8 mouse cellular contexts compared by ENCODE assay signal in the genomic region with DNA sequence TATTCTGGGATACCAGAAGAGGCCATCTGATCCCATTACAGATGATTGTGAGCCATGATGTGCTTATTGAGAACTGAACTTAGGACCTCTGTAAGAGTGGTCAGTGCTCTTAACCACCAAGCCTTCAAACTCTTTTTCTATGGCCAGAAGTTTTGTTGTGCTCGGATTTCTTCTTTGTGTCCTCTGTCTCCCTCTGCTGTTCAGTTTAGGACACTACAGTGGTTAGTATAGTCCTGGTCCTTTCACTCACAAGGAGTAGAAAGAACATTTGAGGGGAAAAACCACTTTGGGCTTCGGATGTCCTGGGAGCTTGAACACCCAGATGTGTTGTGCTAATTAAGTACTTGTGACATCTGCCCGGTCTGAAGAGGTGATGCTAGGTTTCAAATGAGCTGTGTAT.
A peak's percentile ranks its signal among the peaks of the same experiment; 100 is the strongest.
DNase-seq lines count a peak whose midpoint lies in the region; ATAC-seq lines count a peak whose summit lies in the region.

No protein-coding gene starts in this region.

- WGBS in hindbrain, embryonic 11.5 days, result 62% methylated on average over 3 of the region's 3 CpGs
- WGBS in hindbrain, embryonic 10.5 days, result 59% methylated on average over 3 of the region's 3 CpGs

- H3K27ac ChIP-seq in hindbrain, embryonic 11.5 days (ENCODE audit: low read depth, low read length), result no peak overlapping the region
- H3K27ac ChIP-seq in hindbrain, embryonic 10.5 days, result no peak overlapping the region

- H3K27me3 ChIP-seq in hindbrain, embryonic 11.5 days (ENCODE audit: control insufficient read depth, insufficient read depth, low read length), result no peaks in the 10 kb centered on the region
- no peaks in the 10 kb centered on the region for H3K27me3 ChIP-seq in hindbrain, embryonic 10.5 days (ENCODE audit: insufficient read depth, poor library complexity, severe bottlenecking)

- no peak overlapping the region for H3K9ac ChIP-seq in hindbrain, embryonic 11.5 days (ENCODE audit: low read depth, low read length)

- no peak for ATAC-seq in hindbrain, embryonic 11.5 days (ENCODE audit: low FRiP score)
- ATAC-seq in cerebellum, adult (ENCODE audit: insufficient number of reproducible peaks, low FRiP score, low TSS enrichment), result no peak
- ATAC-seq in erythroblast, adult 5-6 weeks (replicated peaks; ENCODE audit: low FRiP score, poor library complexity, severe bottlenecking), result no peak

- H3K4me3 ChIP-seq in hindbrain, embryonic 11.5 days (ENCODE audit: low read depth, low read length), result no peak overlapping the region
- H3K4me3 ChIP-seq in hindbrain, embryonic 10.5 days, result no peak overlapping the region

- DNase-seq in hindbrain, embryonic 11.5 days (ENCODE audit: low spot score), result peak; percentile 48
- DNase-seq in hindbrain, embryonic 10.5 days (ENCODE audit: low spot score), result no peak
- DNase-seq in 3T3-L1 (ENCODE audit: low read depth, low spot score) (peak; percentile 38), NIH3T3 (ENCODE audit: low read depth) (peak; percentile 31), MN1 (ENCODE audit: low spot score) (no peak)
- peak; percentile 1 for DNase-seq in induced T-regulatory cell, adult 2 months (ENCODE audit: low read depth)

- H3K4me2 ChIP-seq in hindbrain, embryonic 11.5 days (replicated peaks; ENCODE audit: low read depth, low read length), result no peak overlapping the region

- H3K4me1 ChIP-seq in hindbrain, embryonic 11.5 days (replicated peaks; ENCODE audit: control insufficient read depth, insufficient read depth, low read length), result no peaks in the 10 kb centered on the region
- H3K4me1 ChIP-seq in hindbrain, embryonic 10.5 days (replicated peaks), result no peaks in the 10 kb centered on the region

- H3K9me3 ChIP-seq in hindbrain, embryonic 11.5 days (ENCODE audit: control insufficient read depth, low read length), result no peaks in the 10 kb centered on the region
- peaks cover 14% of the 10 kb centered on the region; the same call in 1 of the 2 replicates for H3K9me3 ChIP-seq in hindbrain, embryonic 10.5 days

- H3K36me3 ChIP-seq in hindbrain, embryonic 11.5 days (ENCODE audit: control insufficient read depth, insufficient read depth, low read length), result no peaks in the 10 kb centered on the region
- H3K36me3 ChIP-seq in hindbrain, embryonic 10.5 days, result no peaks in the 10 kb centered on the region

Comparison
In these comparisons a context has a peak if more than half of its experiments do, and no peak if none do; other contexts are left out.
1. DNase-seq: peak in hindbrain, embryonic 11.5 days (single experiment), 3T3-L1 (single experiment), NIH3T3 (single experiment) and induced T-regulatory cell, adult 2 months (single experiment); none in hindbrain, embryonic 10.5 days (single experiment) and MN1 (single experiment).